Mouse (Mus musculus): ENCODE data around the gene Zg16.

DNA sequence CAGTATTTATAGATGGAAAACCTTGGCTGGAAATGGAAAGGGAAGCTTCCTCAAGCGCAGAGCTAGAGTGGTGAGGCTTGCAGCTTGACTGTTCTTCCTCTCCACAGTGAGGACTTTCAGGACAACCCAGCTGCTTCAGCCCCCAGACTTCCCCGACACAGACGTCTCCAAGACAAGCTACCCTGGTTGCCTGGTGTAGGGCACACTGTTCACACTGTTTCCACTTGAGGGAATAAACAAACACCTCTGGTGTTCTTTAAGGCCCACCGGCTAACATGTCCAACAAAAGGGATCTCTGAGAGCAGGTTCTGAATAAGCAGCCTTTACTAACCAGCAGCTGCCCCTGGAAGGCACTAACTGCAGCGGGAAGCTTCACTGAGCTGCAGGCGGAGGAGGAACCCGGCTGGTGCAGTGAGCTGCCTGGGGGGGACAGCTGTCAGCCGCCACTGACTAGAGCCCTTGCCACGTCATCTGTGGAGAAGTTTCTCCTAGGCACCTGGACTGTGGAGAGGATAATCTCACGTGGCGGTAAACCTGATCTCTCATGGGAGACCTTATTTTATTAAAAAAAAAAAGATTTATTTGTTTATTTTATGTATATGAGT is 29.3 kb upstream of the Zg16 start:
- no peak for TF ChIP-seq CTCF (IDR thresholded peaks at IDR 0.05; ENCODE audit: control insufficient read depth, insufficient read depth, low read length)
- TF ChIP-seq POLR2A (IDR thresholded peaks at IDR 0.05; ENCODE audit: borderline replicate concordance, control insufficient read depth, low read depth, low read length) = no peak

Data from bone marrow, adult 2 months (tissue).